Comparison of ENCODE assay signal across 28 mouse cellular contexts in the genomic region with DNA sequence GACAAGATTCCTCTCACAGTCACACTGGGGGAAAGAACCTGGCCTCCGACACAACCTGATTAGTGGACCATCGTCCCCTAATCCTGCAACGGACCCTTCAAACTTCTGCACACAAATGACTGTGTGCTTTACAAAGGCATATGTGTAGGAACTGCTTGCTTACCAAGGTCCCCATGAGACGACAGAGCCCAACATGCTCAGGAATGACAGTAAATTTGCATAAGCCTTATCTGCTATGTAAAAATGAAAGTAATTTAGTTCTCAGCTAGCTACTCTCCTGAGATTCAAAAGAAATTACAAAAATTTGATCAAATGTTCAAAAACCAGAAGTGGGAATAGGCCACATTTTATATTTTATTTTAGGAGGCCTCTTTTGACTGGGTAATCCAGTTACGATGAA.
"Had no signal": no experiment of that assay in that cellular context is flagged by ENCODE, and none has a peak within 500 bp of the region (broad histone marks: within the 10 kb centered on the region; RNA-seq: fewer than 3 reads in every experiment).

No protein-coding gene starts in this region.

- H3K4me1 ChIP-seq: embryonic facial prominence, embryonic 10.5 days; embryonic facial prominence, embryonic 12.5 days; embryonic facial prominence, embryonic 13.5 days; embryonic facial prominence, embryonic 15.5 days; forebrain, embryonic 10.5 days; forebrain, embryonic 12.5 days; forebrain, embryonic 13.5 days; forebrain, embryonic 15.5 days had no signal

- H3K4me3 ChIP-seq: embryonic facial prominence, embryonic 10.5 days; embryonic facial prominence, embryonic 12.5 days; embryonic facial prominence, embryonic 13.5 days; embryonic facial prominence, embryonic 15.5 days; erythroblast, embryonic 14.5 days; forebrain, embryonic 10.5 days; forebrain, embryonic 12.5 days; forebrain, embryonic 13.5 days; forebrain, embryonic 15.5 days; gastrocnemius, adult 2 months; heart, adult 2 months; heart, embryonic 10.5 days had no signal

- H3K9ac ChIP-seq: embryonic facial prominence, embryonic 12.5 days; embryonic facial prominence, embryonic 13.5 days; embryonic facial prominence, embryonic 15.5 days; forebrain, embryonic 12.5 days; forebrain, embryonic 13.5 days; forebrain, embryonic 15.5 days; forebrain, postnatal 0 days had no signal

- ATAC-seq: forebrain, embryonic 13.5 days; forebrain, embryonic 14.5 days; forebrain, embryonic 15.5 days; forebrain, embryonic 16.5 days; forebrain, postnatal 0 days had no signal

- H3K36me3 ChIP-seq: embryonic facial prominence, embryonic 10.5 days; embryonic facial prominence, embryonic 12.5 days; embryonic facial prominence, embryonic 13.5 days; embryonic facial prominence, embryonic 15.5 days; forebrain, embryonic 10.5 days; forebrain, embryonic 12.5 days; forebrain, embryonic 15.5 days; heart, embryonic 10.5 days had no signal

- H3K9me3 ChIP-seq: embryonic facial prominence, embryonic 10.5 days; embryonic facial prominence, embryonic 12.5 days; embryonic facial prominence, embryonic 13.5 days; embryonic facial prominence, embryonic 15.5 days; forebrain, embryonic 10.5 days; forebrain, embryonic 12.5 days; forebrain, embryonic 13.5 days; forebrain, embryonic 15.5 days; heart, embryonic 10.5 days had no signal

- DNase-seq: cerebellum, adult 9-10 months; cerebellum, adult 9-11 months; cerebellum, postnatal 10 days; cerebellum, postnatal 14 days; cerebellum, postnatal 25 days; cerebellum, postnatal 36 days; embryo, embryonic 11 days; forebrain, postnatal 0 days; gastrocnemius, adult 2 months; gastrocnemius, postnatal 10 days; gastrocnemius, postnatal 14 days; gastrocnemius, postnatal 25 days; gastrocnemius, postnatal 36 days; heart, adult 18-20 months; heart, adult 2 months had no signal

- H3K27me3 ChIP-seq: embryonic facial prominence, embryonic 12.5 days; embryonic facial prominence, embryonic 13.5 days; embryonic facial prominence, embryonic 15.5 days; forebrain, embryonic 12.5 days; forebrain, embryonic 13.5 days; forebrain, embryonic 15.5 days had no signal

- H3K27ac ChIP-seq: embryonic facial prominence, embryonic 10.5 days; embryonic facial prominence, embryonic 12.5 days; embryonic facial prominence, embryonic 13.5 days; embryonic facial prominence, embryonic 15.5 days; forebrain, embryonic 10.5 days; forebrain, embryonic 12.5 days; forebrain, embryonic 13.5 days; forebrain, embryonic 15.5 days; gastrocnemius, adult 2 months; heart, adult 2 months; heart, embryonic 10.5 days had no signal

- H3K4me2 ChIP-seq: embryonic facial prominence, embryonic 12.5 days; embryonic facial prominence, embryonic 13.5 days; embryonic facial prominence, embryonic 15.5 days; forebrain, embryonic 12.5 days; forebrain, embryonic 13.5 days; forebrain, embryonic 15.5 days; heart, embryonic 11.5 days had no signal
